Mouse (Mus musculus) midbrain, embryonic 11.5 days (tissue): ENCODE results near the gene Ptpn14. TPM values are rescaled to one million over a fixed set of nuclear protein-coding genes. Genes with fewer than 3 reads are reported as not detected.

Source experiments
- ATAC-seq: fragments of 200-750 bp; cut with Nextera tagmentation; 2 replicates; pipeline ENCODE4 v1.8.0; 2017; ENCODE audit warnings: moderate TSS enrichment, moderate library complexity; ENCODE audit not compliant: low FRiP score
- DNase-seq: peaks from one replicate; pipeline ENCODE4 v3.0.0; 2015; ENCODE audit warnings: low spot score; ENCODE audit errors: missing footprints
- H3K27ac ChIP-seq: fragments of 300-500 bp; sonication (generic); 2 replicates; pipeline ENCODE4 v1.5.1; 2014; ENCODE audit warnings: low read depth, low read length
- H3K27me3 ChIP-seq: fragments of 300-500 bp; sonication (generic); 2 replicates; pipeline ENCODE4 v1.6.1; 2014; ENCODE audit warnings: mild to moderate bottlenecking, low read length, moderate library complexity, mixed read lengths; ENCODE audit not compliant: control insufficient read depth, insufficient read depth
- H3K36me3 ChIP-seq: fragments of 300-500 bp; sonication (generic); 2 replicates; pipeline ENCODE4 v1.6.1; 2014; ENCODE audit warnings: mild to moderate bottlenecking, low read length, moderate library complexity, mixed read lengths; ENCODE audit not compliant: control insufficient read depth, insufficient read depth
- H3K4me1 ChIP-seq: fragments of 300-500 bp; sonication (generic); 2 replicates; pipeline ENCODE4 v1.6.1; 2014; ENCODE audit warnings: low read length; ENCODE audit not compliant: control insufficient read depth, insufficient read depth
- H3K4me2 ChIP-seq: fragments of 300-500 bp; sonication (generic); 2 replicates; pipeline ENCODE4 v1.6.1; 2014; ENCODE audit warnings: mild to moderate bottlenecking, moderate library complexity
- H3K4me3 ChIP-seq: fragments of 300-500 bp; sonication (generic); 2 replicates; pipeline ENCODE4 v1.5.1; 2014; ENCODE audit warnings: low read depth, low read length
- H3K9ac ChIP-seq: fragments of 300-500 bp; sonication (generic); 2 replicates; pipeline ENCODE4 v1.6.1; 2014; ENCODE audit warnings: low read length
- H3K9me3 ChIP-seq: fragments of 300-500 bp; sonication (generic); 2 replicates; pipeline ENCODE4 v1.6.1; 2016; ENCODE audit warnings: low read length; ENCODE audit not compliant: control insufficient read depth
- WGBS: fragments of 180-500 bp; shearing (Covaris S2); extraction: QIAGEN DNeasy Blood & Tissue Kit; methylation state at CpG from one replicate; pipeline ENCODE4 v1.1.7; 2014; 5-methylcytosine and 5-hydroxymethylcytosine counted together
- polyA plus RNA-seq: library from polyadenylated mRNA; unstranded; fragments of >200 nt; fragmentation: Nextera tagmentation; extraction: Ambion mirVana; gene quantifications from 2 replicates; pipeline ENCODE4 v1.2.1, GENCODE M21; 2014

The Ptpn14 gene
- polyA plus RNA-seq, 1 experiment from 2014 or later: 4.3 TPM

GRCm38 (mm10) chr1:189774778-189775177, 46.7 kb downstream of the Ptpn14 start:
- no peaks in the 10 kb centered on the region for H3K27me3 ChIP-seq
- WGBS: 57% methylated on average over 1 of the region's 1 CpGs
- DNase-seq: no peak
- H3K36me3 ChIP-seq: no peaks in the 10 kb centered on the region
- H3K4me1 ChIP-seq: peaks cover 2% of the 10 kb centered on the region; the same call in 1 of the 2 replicates
- no peak overlapping the region for H3K4me2 ChIP-seq
- no peak for ATAC-seq
- H3K9ac ChIP-seq: no peak overlapping the region
- H3K4me3 ChIP-seq: no peak overlapping the region
- no peak overlapping the region for H3K27ac ChIP-seq
- H3K9me3 ChIP-seq: no peaks in the 10 kb centered on the region

- Histone ChIP-seq H3K4me1 (peaks cover 2% of the 10 kb centered on the region; the same call in 1 of the 2 replicates), H3K9me3 (no peaks in the 10 kb centered on the region), H3K4me2 (no peak overlapping the region), H3K36me3 (no peaks in the 10 kb centered on the region), H3K4me3 (no peak overlapping the region), H3K9ac (no peak overlapping the region), H3K27ac (no peak overlapping the region), H3K27me3 (no peaks in the 10 kb centered on the region)
- DNase-seq (no peak), ATAC-seq (no peak)
- WGBS: 91% methylated on average over 6 of the region's 6 CpGs
Observed at GRCm38 (mm10) chr1:189777207-189777606, 49.1 kb downstream of the Ptpn14 start.

GRCm38 (mm10) chr1:189778343-189778742, 50.3 kb downstream of the Ptpn14 start:
- Histone ChIP-seq H3K9me3 (no peaks in the 10 kb centered on the region), H3K36me3 (no peaks in the 10 kb centered on the region), H3K27me3 (no peaks in the 10 kb centered on the region), H3K4me3 (no peak overlapping the region), H3K4me2 (no peak overlapping the region), H3K4me1 (peaks cover 2% of the 10 kb centered on the region; the same call in 1 of the 2 replicates), H3K27ac (no peak overlapping the region), H3K9ac (no peak overlapping the region)
- 36% methylated on average over 5 of the region's 5 CpGs for WGBS
- ATAC-seq: no peak
- no peak for DNase-seq

GRCm38 (mm10) chr1:189779226-189779625, 51.2 kb downstream of the Ptpn14 start:
- 52% methylated on average over 3 of the region's 3 CpGs for WGBS
- no peak for ATAC-seq

GRCm38 (mm10) chr1:189781721-189782345, 53.8 kb downstream of the Ptpn14 start:
- H3K27ac ChIP-seq: no peak overlapping the region
- 78% methylated on average over 10 of the region's 10 CpGs for WGBS
- H3K4me2 ChIP-seq: no peak overlapping the region
- no peaks in the 10 kb centered on the region for H3K36me3 ChIP-seq
- no peak overlapping the region for H3K9ac ChIP-seq
- peaks cover under 1% of the 10 kb centered on the region; the same call in 1 of the 2 replicates for H3K27me3 ChIP-seq
- H3K4me1 ChIP-seq: peaks cover 5% of the 10 kb centered on the region
- H3K4me3 ChIP-seq: no peak overlapping the region
- no peak for DNase-seq
- H3K9me3 ChIP-seq: no peaks in the 10 kb centered on the region
- ATAC-seq: no peak

More at GRCm38 (mm10) chr1:189779226-189779625, 51.2 kb downstream of the Ptpn14 start:
- H3K4me3 ChIP-seq: no peak overlapping the region
- H3K9me3 ChIP-seq: no peaks in the 10 kb centered on the region
- no peak overlapping the region for H3K4me2 ChIP-seq
- no peak overlapping the region for H3K27ac ChIP-seq
- H3K4me1 ChIP-seq: peaks cover 2% of the 10 kb centered on the region; the same call in 1 of the 2 replicates
- no peak overlapping the region for H3K9ac ChIP-seq
- DNase-seq: no peak
- H3K36me3 ChIP-seq: no peaks in the 10 kb centered on the region
- H3K27me3 ChIP-seq: no peaks in the 10 kb centered on the region

- no peak overlapping the region for H3K9ac ChIP-seq
- no peak overlapping the region for H3K4me2 ChIP-seq
- no peak overlapping the region for H3K27ac ChIP-seq
- no peaks in the 10 kb centered on the region for H3K9me3 ChIP-seq
- no peaks in the 10 kb centered on the region for H3K36me3 ChIP-seq
- DNase-seq (no peak), ATAC-seq (no peak)
- peaks cover 9% of the 10 kb centered on the region for H3K4me1 ChIP-seq
- WGBS: 94% methylated on average over 6 of the region's 6 CpGs
- no peak overlapping the region for H3K4me3 ChIP-seq
- H3K27me3 ChIP-seq: peaks cover 2% of the 10 kb centered on the region; the same call in 1 of the 2 replicates
Observed at GRCm38 (mm10) chr1:189782709-189783108, 54.6 kb downstream of the Ptpn14 start.

GRCm38 (mm10) chr1:189784503-189784902, 56.4 kb downstream of the Ptpn14 start:
- no peaks in the 10 kb centered on the region for H3K9me3 ChIP-seq
- H3K9ac ChIP-seq: no peak overlapping the region
- H3K4me1 ChIP-seq: peaks cover 8% of the 10 kb centered on the region
- no peak overlapping the region for H3K4me3 ChIP-seq
- WGBS: 81% methylated on average over 7 of the region's 7 CpGs
- H3K4me2 ChIP-seq: no peak overlapping the region
- ATAC-seq: no peak
- H3K27me3 ChIP-seq: peaks cover 2% of the 10 kb centered on the region; the same call in 1 of the 2 replicates
- no peak for DNase-seq
- no peak overlapping the region for H3K27ac ChIP-seq
- no peaks in the 10 kb centered on the region for H3K36me3 ChIP-seq

- H3K27me3 ChIP-seq: peaks cover 2% of the 10 kb centered on the region; the same call in 1 of the 2 replicates
- H3K36me3 ChIP-seq: no peaks in the 10 kb centered on the region
- ATAC-seq (no peak), DNase-seq (peak; percentile 90)
- WGBS: 48% methylated on average over 26 of the region's 26 CpGs
- H3K4me2 ChIP-seq: no peak overlapping the region
- no peak overlapping the region for H3K9ac ChIP-seq
- H3K4me1 ChIP-seq: peaks cover 24% of the 10 kb centered on the region
- no peaks in the 10 kb centered on the region for H3K9me3 ChIP-seq
- H3K27ac ChIP-seq: no peak overlapping the region
- H3K4me3 ChIP-seq: no peak overlapping the region
Observed at GRCm38 (mm10) chr1:189786707-189787485, 58.8 kb downstream of the Ptpn14 start.

GRCm38 (mm10) chr1:189789545-189789944, 61.5 kb downstream of the Ptpn14 start:
- DNase-seq: no peak
- peaks cover 27% of the 10 kb centered on the region for H3K4me1 ChIP-seq

More at GRCm38 (mm10) chr1:189789545-189789944, 61.5 kb downstream of the Ptpn14 start:
- no peak overlapping the region for H3K4me2 ChIP-seq
- no peak overlapping the region for H3K27ac ChIP-seq
- H3K9ac ChIP-seq: no peak overlapping the region
- WGBS: 33% methylated on average over 6 of the region's 6 CpGs
- no peak overlapping the region for H3K4me3 ChIP-seq
- H3K27me3 ChIP-seq: peaks cover 2% of the 10 kb centered on the region; the same call in 1 of the 2 replicates
- no peaks in the 10 kb centered on the region for H3K9me3 ChIP-seq
- H3K36me3 ChIP-seq: no peaks in the 10 kb centered on the region
- 0 out of 2 replicates have a peak, but pooled peaks have one; percentile 33 for ATAC-seq
